Mouse (Mus musculus) small intestine, adult 2 months (tissue): Measurements from ENCODE around the gene Cd79a. TPM values are rescaled to one million over a fixed set of nuclear protein-coding genes. Genes with fewer than 3 reads are reported as not detected.
A peak's percentile ranks its signal among the peaks of the same experiment; 100 is the strongest.

Source experiments
- H3K27ac ChIP-seq: fragments of 200-500 bp; 2 replicates; pipeline ENCODE4 v1.5.1; 2012; ENCODE audit warnings: low read depth, low read length, control low read depth, inconsistent platforms; ENCODE audit not compliant: insufficient read depth
- H3K27me3 ChIP-seq: fragments of 200-500 bp; 2 replicates; pipeline ENCODE4 v1.6.1; 2012; ENCODE audit warnings: mild to moderate bottlenecking, moderate library complexity, low read length, inconsistent platforms; ENCODE audit not compliant: control insufficient read depth, insufficient read depth
- H3K36me3 ChIP-seq: fragments of 200-500 bp; 2 replicates; pipeline ENCODE4 v1.6.1; 2012; ENCODE audit warnings: mild to moderate bottlenecking, low read length, control low read depth, inconsistent platforms; ENCODE audit not compliant: control insufficient read depth, insufficient read depth
- H3K4me1 ChIP-seq: fragments of 200-500 bp; 2 replicates; pipeline ENCODE4 v1.6.1; 2012; ENCODE audit warnings: low read length, inconsistent platforms, mixed read lengths; ENCODE audit not compliant: control insufficient read depth, insufficient read depth, insufficient read length
- H3K4me3 ChIP-seq: fragments of 200-500 bp; 2 replicates; pipeline ENCODE4 v1.5.1; 2012; ENCODE audit warnings: low read depth, mild to moderate bottlenecking, control low read depth, inconsistent platforms, low read length, moderate library complexity
- CTCF ChIP-seq: fragments of 200-500 bp; IDR thresholded peaks from 2 replicates; pipeline ENCODE4 v1.5.1; 2012; ENCODE audit warnings: low read depth, mild to moderate bottlenecking, control low read depth, inconsistent platforms, low read length, moderate library complexity, mixed read lengths; ENCODE audit not compliant: insufficient replicate concordance, insufficient read length; ENCODE audit errors: extremely low read depth
- POLR2A ChIP-seq: fragments of 200-500 bp; IDR thresholded peaks from 2 replicates; pipeline ENCODE4 v1.6.1; 2012; ENCODE audit warnings: low read depth, mild to moderate bottlenecking, control low read depth, inconsistent platforms, low read length, moderate library complexity
- WGBS: fragments of 180-500 bp; shearing (Covaris S2); methylation state at CpG from one replicate; pipeline ENCODE4 v1.1.7; 2018; 5-methylcytosine and 5-hydroxymethylcytosine counted together
- polyA plus RNA-seq: library from polyadenylated mRNA; depleted of rRNA; stranded (reverse); fragments of >200 nt; gene quantifications from 2 replicates; pipeline ENCODE4 v1.2.3, GENCODE M21; 2012

The Cd79a gene
- polyA plus RNA-seq, 1 experiment: 54.3 TPM

DNA sequence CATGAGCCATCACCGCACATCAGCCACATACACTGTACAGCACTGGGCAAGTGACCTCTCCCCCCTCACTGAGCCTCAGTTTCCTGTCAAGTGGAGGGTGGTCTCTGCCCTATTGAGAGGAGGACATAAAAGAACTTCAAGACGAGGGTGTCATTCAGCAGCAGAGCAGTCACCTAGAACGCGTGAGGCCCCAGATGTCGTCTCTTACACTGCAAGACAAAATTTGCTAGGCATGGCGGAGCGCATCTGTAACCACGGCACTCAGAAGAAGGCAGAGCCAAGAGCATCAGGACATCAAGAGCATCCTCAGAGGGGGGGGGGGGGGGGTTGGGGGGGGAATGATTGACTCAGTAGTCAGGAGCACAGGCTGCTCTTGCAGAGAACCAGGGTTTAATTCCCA is 912 bp upstream of the Cd79a start:
- no peaks in the 10 kb centered on the region for H3K36me3 ChIP-seq
- H3K4me3 ChIP-seq: no peak overlapping the region
- H3K27ac ChIP-seq: no peak overlapping the region
- H3K27me3 ChIP-seq: no peaks in the 10 kb centered on the region
- H3K4me1 ChIP-seq: no peaks in the 10 kb centered on the region
- WGBS: 90% methylated on average over 8 of the region's 8 CpGs
- TF ChIP-seq POLR2A (no peak), CTCF (no peak)

DNA sequence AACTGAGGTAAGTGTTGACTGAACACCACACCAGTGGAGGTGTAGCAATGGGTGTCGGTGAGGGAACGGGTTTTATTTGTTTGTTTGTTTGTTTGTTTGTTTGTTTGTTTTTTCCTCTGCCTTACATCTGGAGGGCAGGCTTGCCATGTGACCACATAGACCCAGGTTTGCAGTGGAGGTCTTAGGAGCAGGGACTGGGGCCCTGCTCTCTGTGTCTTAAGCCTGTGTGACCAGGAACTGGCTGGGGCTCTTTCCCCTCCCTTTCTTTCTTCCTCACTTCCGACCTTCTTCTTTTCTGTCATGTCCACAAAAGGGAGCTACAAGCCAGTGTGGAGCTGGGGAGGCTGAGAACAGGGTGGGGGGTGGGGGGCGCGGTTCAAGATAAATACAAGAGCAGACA is 778 bp downstream of the Cd79a start:
- Histone ChIP-seq H3K4me3 (peak overlapping the region; percentile 5; the same call in 1 of the 2 replicates), H3K4me1 (peaks cover 3% of the 10 kb centered on the region; the same call in 1 of the 2 replicates), H3K27ac (no peak overlapping the region; the same call in 1 of the 2 replicates), H3K36me3 (no peaks in the 10 kb centered on the region), H3K27me3 (no peaks in the 10 kb centered on the region)
- TF ChIP-seq POLR2A (no peak), CTCF (no peak)
- 61% methylated on average over 5 of the region's 5 CpGs for WGBS

DNA sequence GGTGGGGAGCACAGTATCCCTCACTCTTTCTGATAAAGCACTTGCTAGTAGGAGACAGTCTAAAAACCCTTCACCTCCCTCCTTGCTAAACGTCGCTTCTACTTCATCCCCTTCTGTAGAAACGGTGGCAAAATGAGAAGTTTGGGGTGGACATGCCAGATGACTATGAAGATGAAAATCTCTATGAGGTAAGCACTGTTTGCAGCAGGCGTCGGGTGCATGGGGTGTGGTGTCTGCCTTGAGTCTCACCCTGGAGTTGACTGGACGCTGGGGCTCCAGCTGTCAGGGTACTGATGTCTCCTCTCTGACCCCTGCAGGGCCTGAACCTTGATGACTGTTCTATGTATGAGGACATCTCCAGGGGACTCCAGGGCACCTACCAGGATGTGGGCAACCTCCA is 3.9 kb downstream of the Cd79a start:
- H3K4me3 ChIP-seq: no peak overlapping the region
- TF ChIP-seq CTCF (no peak), POLR2A (no peak)
- H3K4me1 ChIP-seq: peaks cover 3% of the 10 kb centered on the region; the same call in 1 of the 2 replicates
- WGBS: 48% methylated on average over 6 of the region's 6 CpGs
- H3K27me3 ChIP-seq: no peaks in the 10 kb centered on the region
- H3K27ac ChIP-seq: no peak overlapping the region
- no peaks in the 10 kb centered on the region for H3K36me3 ChIP-seq

DNA sequence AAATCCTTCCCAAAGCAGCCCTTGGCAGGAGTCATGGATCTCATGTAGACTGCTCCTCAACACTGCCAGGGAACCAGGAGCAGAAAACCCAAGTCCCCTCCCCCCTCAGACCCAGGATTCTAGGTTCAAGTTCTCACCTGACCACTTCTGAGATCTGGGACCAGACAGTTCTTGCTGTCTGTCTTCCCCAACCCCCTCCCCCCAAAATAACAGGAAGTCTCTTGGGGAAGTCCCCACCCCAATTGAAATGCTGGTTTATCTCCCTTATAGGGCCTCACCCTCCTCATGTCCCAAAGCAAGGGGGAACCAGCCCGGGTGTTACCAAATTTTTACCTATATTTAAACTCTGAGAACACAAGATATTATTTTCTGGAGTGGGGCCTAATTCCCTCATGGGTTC is 4.7 kb downstream of the Cd79a start:
- H3K27me3 ChIP-seq: no peaks in the 10 kb centered on the region
- 0 out of 2 replicates have a peak overlapping the region, but pooled peaks have one; percentile 72 for H3K27ac ChIP-seq
- TF ChIP-seq POLR2A (no peak), CTCF (no peak)
- H3K36me3 ChIP-seq: no peaks in the 10 kb centered on the region
- 28% methylated on average over 1 of the region's 1 CpGs for WGBS
- H3K4me1 ChIP-seq: peaks cover 6% of the 10 kb centered on the region
- no peak overlapping the region for H3K4me3 ChIP-seq

DNA sequence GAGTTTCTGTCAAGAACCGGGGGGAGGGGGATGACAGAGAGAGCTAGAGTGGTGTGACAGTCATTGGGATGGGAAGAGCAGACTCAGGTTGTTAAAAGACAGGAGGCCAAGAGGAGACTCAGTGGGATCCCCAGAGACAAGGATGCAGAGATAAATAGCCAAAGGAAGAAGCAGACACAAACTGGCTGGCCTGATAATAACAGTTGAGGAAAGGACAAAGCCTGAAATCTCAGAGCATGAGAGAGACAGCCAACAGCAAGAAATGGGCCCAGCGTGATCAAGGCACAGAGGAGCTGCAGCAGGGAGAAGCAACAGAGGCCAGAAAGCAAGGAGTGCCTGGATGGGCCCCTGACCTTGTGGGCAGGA is 5.1 kb downstream of the Cd79a start:
- Histone ChIP-seq H3K27me3 (no peaks in the 10 kb centered on the region), H3K4me1 (peaks cover 6% of the 10 kb centered on the region), H3K4me3 (peak overlapping the region; percentile 82), H3K27ac (peak overlapping the region; percentile 72), H3K36me3 (no peaks in the 10 kb centered on the region)
- WGBS: 51% methylated on average over 2 of the region's 2 CpGs
- TF ChIP-seq CTCF: no peak

DNA sequence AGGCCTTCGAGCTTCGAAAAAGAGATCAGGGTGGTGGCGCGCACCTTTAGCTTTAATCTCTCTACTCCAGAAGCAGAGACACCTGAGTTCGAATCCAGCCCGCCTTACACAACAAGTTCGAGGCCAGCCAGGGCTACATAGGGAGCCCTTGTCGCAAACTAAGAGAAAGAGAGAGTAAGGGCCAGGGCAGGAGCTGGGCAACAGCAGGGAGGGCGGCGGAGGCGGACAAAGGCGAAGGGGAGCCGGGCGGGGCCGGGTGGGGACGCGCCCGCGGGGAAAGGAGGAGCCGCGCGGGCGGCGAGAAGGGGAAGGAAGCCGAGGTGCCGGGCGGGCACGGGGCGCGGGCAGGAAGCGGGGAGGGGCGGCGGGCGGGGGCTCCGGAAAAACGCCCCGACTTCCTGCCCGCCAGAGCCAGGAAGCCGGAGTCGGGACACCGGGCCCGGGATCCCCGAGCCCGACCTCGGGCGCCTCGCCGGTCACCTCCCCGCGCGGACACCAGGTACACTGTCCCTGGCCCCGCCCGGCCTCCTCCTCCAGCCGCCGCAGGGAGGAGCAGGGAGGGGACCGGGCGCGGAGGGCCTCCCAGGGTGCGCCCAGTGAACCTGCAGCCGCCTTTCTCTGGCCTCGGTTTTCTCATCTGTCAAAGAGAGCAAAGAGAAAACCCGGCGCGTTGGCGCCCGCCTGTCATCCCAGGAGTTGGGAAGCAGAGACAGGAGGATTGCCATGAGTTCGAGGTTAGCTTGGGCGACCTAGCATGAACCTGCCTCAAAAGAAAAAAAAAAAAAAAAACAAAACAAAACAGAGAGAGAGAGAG is 5.7 kb downstream of the Cd79a start, which contains the start of gene Arhgef1:
Arhgef1 (plus strand) TSS at position 283 of the 814 bp plus-strand sequence.
- 3% methylated on average over 68 of the region's 68 CpGs for WGBS
- no peaks in the 10 kb centered on the region for H3K27me3 ChIP-seq
- peaks cover 6% of the 10 kb centered on the region for H3K4me1 ChIP-seq
- peaks cover 2% of the 10 kb centered on the region; the same call in 1 of the 2 replicates for H3K36me3 ChIP-seq
- H3K4me3 ChIP-seq: peak within 1 kb of the TSS; percentile 82
- H3K27ac ChIP-seq: peak within 1 kb of the TSS; percentile 72
- TF ChIP-seq CTCF (no peak), POLR2A (peak; percentile 65)

DNA sequence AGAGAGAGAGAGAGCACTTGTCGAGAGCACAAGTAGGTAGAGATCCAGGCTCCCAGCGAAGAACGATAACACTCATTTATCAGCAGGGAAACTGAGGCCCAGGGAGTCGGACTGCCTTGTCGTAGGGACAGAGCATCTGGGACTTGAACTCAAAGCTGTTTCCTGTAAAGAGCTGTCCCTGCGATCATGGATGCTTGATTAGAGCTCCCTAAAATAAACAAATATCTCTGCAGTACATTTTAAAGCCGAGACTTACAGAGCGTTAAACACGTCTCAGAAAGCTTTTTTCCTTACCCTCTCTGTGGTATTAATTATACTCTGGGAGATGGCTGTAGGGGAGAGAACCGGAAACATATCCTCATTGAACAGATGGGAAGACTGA is 6.3 kb downstream of the Cd79a start:
- H3K27ac ChIP-seq: peak overlapping the region; percentile 60
- H3K36me3 ChIP-seq: peaks cover 8% of the 10 kb centered on the region
- peaks cover 6% of the 10 kb centered on the region for H3K4me1 ChIP-seq
- H3K4me3 ChIP-seq: peak overlapping the region; percentile 82
- no peak for TF ChIP-seq CTCF
- no peak for TF ChIP-seq POLR2A
- WGBS: 2% methylated on average over 10 of the region's 10 CpGs
- no peaks in the 10 kb centered on the region for H3K27me3 ChIP-seq
